Mouse (Mus musculus) right cerebral cortex, postnatal 10 days (tissue): ENCODE measurements at regions not wholly inside any gene's neighbourhood (a gene's known extent, or its start where the extent isn't known, plus 50 kb on each side); places are given as distances from the start of the nearest gene placed in this dataset.
A peak's percentile ranks its signal among the peaks of the same experiment; 100 is the strongest.
"Not testable (repeated sequence)": the region's sequence is repeated elsewhere in the genome, so short reads cannot be mapped to it uniquely, and the experiment has no call there.

Source experiments
- DNase-seq, 2 experiments: peaks; one replicate each; pipeline ENCODE4 v3.0.0; 2021; ENCODE audit warnings: low spot score in 2 of 2

DNA sequence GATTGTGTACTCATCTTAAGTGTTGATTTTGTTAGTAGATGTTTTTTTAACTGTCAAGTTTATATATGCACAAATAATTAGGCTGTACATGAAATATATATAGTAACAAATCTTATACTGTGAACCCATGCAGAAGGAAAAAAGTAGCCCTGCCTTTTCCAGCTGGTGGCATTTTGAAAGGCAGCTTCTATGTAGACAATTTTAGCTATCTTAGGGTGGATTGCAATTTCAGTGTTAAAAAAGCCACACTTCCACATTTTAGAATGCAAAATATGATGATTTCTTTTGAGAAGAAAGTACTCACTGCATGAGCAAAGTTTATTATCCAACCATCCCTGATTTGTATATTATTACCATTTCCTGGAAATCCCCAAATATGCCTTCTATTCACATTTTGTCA lies 1256.1 kb upstream of the Gm12353 start:
- DNase-seq: peak in 1 of 2 experiments; percentile 29

DNA sequence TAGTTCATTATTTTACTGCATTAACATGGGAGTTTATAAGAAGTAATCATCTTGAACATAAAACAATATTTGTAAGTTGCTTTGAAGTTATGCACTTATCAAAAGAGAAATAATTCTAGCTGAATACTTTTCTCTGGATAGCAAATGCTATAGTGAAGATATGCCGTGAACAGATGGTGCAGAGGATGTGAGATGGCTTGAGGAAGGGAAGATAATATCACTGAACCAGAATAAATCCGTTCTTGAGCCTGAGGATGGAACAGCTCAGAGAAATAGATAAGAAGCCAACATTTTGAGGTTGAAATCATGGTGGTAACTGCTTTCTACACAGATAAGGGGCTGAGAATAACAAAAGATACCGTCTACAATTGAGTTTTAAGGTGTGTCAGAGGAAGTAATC lies 1239.7 kb upstream of the Gm12353 start:
- DNase-seq: peak; percentile 24 to 40

DNA sequence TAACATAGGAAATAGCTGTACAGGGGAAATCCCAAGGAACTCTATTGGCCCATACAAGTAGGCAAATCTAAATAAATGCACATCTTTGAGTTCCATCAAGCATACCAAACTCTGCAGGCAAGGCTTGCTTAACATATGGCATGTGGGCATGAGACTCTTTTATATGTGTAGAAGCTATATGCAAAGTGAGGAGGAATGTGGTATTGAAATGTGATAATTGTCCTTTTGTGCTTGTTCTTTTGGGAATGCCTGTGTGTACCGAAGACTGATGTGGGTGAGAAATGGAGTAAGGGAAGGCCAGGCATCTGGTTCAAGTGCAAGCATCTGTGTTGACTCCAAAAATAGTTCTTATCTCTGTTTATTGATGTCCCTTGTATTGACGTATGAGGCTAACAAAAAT lies 1239.3 kb upstream of the Gm12353 start:
- peak in 1 of 2 experiments; percentile 44 for DNase-seq

DNA sequence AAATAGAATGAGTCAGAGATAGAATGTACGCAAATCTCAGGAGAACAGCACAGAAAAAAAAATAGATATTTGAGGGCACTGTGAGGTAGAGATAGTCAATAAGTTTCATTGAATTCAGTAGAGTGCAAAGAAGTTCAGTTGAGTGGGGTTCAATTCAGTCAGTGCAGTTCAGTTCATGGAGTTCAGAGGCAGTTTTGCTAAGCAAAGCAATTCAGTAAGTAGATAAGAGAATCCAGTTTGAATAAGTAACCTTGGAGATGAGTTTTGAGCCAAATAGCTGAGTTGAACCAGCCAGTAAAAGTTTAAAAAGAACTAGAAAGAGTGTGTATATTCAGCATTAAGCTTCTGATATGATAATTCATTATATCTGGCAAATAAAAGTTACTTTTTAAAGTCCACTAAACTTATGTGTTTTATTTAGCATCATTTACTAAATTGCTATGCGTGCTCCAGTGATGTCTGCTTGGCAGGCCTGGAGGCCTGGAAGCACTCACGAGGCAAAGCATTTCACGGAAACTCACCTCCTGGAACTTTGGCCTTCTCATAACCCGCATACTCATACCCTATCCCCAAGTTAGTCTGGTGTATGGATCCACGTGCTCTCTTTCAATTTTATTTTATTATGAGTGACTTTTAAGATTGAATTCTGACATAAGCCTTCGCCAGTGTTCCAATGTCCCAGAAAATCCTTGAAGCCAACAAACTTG lies 1210.3 kb upstream of the Gm12353 start:
- DNase-seq: no peak

DNA sequence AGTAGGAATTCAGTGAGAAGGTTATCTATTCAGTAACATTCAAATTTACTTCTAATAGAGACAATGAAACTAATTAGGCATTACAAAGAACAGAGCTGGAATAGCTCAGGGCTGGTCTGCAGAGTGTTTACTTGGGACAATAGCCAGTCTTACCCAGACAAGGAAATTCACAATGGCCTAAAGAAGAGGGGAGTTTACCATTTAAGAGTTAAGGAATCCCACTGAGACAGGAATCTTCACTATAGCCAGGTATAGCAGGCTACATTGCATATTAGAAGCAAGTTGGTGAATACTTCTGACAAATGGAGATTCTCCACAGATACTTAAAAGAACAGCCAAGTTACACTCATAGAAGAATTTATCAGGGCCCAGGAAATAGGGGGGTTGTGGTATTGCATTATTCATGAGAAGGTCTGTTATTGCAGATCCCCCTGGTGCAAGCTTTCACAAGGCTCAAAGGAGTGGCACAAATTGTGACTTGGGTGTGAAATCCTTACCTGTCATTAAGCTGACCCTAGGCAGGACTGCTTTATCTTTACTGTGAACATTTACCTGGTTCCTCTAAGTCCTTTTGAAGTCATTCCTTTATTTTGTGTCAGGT lies 1209.6 kb upstream of the Gm12353 start:
- not testable (repeated sequence) for DNase-seq

DNA sequence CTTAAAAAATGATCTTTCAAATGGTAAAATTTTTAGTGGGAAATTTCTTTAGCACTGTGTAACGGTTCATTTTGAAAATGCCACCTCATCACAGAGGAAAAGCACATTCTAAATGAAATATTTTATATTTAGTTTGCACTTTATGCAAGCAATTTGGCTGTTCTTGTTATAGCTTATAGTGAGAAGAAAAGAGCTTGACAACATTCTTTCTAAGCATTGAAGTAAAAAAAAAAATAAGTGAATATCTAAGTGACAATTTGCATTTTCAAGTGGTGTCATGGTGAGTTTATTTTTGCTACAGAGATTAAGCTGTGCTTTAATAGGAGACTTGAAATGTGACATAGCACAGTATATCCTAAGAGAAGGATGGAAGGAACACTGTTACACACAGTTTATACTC lies 1194.9 kb upstream of the Gm12353 start:
- no peak for DNase-seq

DNA sequence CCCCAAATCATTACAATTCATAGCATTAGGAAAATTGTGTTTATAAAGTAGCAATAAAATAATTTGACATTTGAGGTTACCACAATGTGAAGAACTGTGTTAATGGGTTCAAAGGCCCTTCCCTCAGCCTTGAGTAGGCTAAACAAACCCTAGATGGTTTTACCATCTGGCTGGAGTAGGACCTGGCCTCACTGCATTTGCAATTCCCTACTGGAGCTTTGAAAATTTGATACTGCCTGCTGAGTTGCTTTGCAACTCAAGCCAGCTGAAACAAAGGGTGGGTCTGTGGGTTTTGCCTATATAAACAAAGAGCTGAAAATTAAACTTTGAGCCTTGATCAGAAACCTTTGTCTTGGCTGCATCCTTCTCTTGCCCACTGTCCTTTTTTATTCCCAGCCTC lies 1163.9 kb upstream of the Gm12353 start:
- no peak for DNase-seq

DNA sequence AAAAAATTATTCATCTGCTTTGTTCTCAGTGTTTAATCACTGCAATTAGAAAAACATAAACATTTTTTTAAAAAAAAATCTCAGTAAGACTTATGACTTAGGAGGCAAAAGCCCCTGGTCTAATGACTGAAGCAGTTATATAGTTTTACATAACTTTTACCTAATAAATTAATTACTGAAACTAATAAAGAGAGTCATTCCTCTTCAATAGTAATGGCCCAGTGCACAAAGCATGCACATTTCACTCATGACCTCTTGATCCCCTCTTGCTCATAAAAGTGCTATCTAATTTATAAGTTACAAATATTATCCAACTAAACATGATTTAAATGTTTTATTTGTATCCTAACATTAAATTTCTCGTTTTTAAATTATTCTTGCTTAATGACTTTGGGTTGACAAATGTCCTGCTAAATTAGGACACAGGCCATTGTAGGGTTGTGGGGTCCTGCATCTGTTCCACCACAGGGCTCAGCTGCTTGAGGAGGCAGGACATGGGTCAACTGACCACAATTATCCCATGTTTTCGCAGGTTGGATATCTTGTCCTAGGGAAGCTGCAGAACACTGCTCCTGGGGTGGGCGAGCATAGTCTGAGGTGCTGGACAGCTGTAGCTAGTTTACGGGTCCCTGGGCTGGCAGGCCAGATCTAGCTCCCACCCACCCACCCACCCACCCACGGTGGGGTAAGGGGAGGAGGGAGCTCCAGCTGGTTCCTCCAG lies 1160.8 kb upstream of the Gm12353 start:
- no peak for DNase-seq

DNA sequence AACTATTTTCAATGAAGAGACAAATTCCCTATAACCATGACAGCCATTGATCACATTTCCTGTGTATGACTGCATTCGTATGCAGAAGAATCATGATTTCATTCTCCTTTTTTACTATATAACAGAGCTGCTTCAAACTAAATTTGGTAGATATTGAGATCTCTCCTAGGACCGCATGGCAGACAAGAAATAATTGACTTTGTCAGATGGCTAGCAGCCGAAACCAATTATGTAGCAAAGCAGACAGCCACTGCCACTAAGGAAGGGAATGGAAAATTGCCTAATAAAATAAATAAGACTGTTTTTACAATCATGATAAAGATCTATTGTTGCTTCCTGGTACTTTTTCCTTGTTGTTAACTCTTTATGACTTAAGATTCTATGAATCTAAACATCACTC lies 1143.6 kb upstream of the Gm12353 start:
- no peak for DNase-seq

DNA sequence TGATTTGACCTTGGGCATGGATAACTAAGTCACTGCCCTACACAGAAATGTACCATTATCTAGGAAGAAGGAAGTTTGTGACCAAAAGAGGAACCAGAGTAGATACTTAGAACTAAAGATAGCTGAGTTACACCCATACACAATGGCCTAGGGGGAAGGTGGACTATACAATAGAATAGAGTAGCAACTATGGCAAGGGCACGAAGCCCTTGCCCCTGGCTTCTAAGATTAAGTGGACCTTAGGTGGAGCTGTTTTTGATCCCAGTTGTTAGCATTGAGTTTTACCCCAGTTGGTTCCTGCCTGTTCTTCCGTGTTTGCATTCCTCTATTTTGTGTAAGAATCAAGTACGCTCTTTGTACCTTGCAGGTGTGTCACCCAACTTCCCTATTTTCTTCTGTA lies 1137.0 kb upstream of the Gm12353 start:
- not testable (repeated sequence) for DNase-seq

DNA sequence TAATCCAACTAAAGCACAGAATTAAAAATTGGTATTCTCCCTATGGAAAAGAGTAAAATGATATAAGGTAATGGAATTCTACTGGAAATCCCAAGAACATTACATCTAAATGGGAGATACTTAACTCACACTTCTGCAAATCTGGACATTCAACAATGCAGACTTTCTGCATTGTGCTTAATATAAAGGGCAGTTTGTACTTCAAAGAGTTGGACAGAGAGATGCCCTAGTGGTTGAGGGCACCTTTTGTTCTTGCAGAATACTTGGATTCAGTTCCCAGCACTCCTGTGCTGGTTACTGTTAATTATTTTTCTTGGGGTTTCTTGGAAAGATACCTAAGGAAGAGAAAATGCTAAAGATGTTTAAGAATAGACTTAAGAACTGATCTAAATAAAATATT lies 1135.7 kb upstream of the Gm12353 start:
- no peak for DNase-seq
